Mouse (Mus musculus) left cerebral cortex, postnatal 36 days (tissue): Measurements from ENCODE around the gene Chaf1a. TPM values are rescaled to one million over a fixed set of nuclear protein-coding genes. Genes with fewer than 3 reads are reported as not detected.

ENCODE experiments used
- DNase-seq, 2 experiments: peaks; one replicate each; pipeline ENCODE4 v3.0.0; 2021 to 2022; ENCODE audit warnings: low spot score in 2 of 2, mixed read lengths in 1 of 2
- intact Hi-C: fragments of 180-260 bp; cut with DNase I; formaldehyde crosslinking; loops from one replicate; pipeline ENCODE4 v1.15.1; 2025
- total RNA-seq, 2 experiments: library from RNA; stranded (reverse); gene quantifications; 2 replicates each; pipeline ENCODE4 v1.2.3; 2021

Chaf1a gene
- total RNA-seq, 2 experiments from 2014 or later, result 2.2 to 2.7 TPM

- DNase-seq, result peak; percentile 75 to 77
- intact Hi-C loops, result no loop called here
These were observed 68.2 kb downstream of the Chaf1a start for GRCm38 (mm10) chr17:56108334-56109044.

GRCm38 (mm10) chr17:56109219-56110051, 69.2 kb downstream of the Chaf1a start, which contains the start of gene Plin4:
Plin4 (minus strand) TSS chr17:56109803.
- DNase-seq, result no peak
- intact Hi-C loops, result no loop called here

- intact Hi-C loops, result no loop called here
- DNase-seq, result no peak
These were observed 70.3 kb downstream of the Chaf1a start for GRCm38 (mm10) chr17:56110571-56110970.

- intact Hi-C loops, result no loop called here
- DNase-seq, result no peak
These were observed 70.8 kb downstream of the Chaf1a start for GRCm38 (mm10) chr17:56111021-56111420.

- intact Hi-C loops, result no loop called here
- peak; percentile 44 to 62 for DNase-seq
These were observed 71.6 kb downstream of the Chaf1a start for GRCm38 (mm10) chr17:56111864-56112263.

- intact Hi-C loops, result no loop called here
- DNase-seq, result no peak
These were observed 72.5 kb downstream of the Chaf1a start for GRCm38 (mm10) chr17:56112743-56113142.

GRCm38 (mm10) chr17:56116193-56116592, 76.0 kb downstream of the Chaf1a start:
- intact Hi-C loops, result no loop called here
- no peak for DNase-seq

- intact Hi-C loops, result no loop called here
- DNase-seq, result peak in 1 of 2 experiments; percentile 45
These were observed 77.0 kb downstream of the Chaf1a start, which contains the start of gene Plin5 for GRCm38 (mm10) chr17:56117251-56117710. Plin5 (minus strand) TSS chr17:56117596.

- DNase-seq, result no peak
- intact Hi-C loops, result no loop called here
These were observed 79.2 kb downstream of the Chaf1a start for GRCm38 (mm10) chr17:56119431-56119830.

GRCm38 (mm10) chr17:56119981-56120880, 80.0 kb downstream of the Chaf1a start:
- no peak for DNase-seq
- intact Hi-C loops, result loop anchor here (5.0 kb wide), 1 partner anchor 37 kb away; no protein-coding TSS in a partner anchor

- no peak for DNase-seq
- intact Hi-C loops, result loop anchor here (5.0 kb wide), 1 partner anchor 35 kb away; no protein-coding TSS in a partner anchor
These were observed 81.6 kb downstream of the Chaf1a start, which contains the start of gene Lrg1 for GRCm38 (mm10) chr17:56121826-56122225. Lrg1 (minus strand) TSS chr17:56122001.

Other genes with a start within 250 kb of the Chaf1a start
- gene Zfp119a, start 161.5 kb upstream of the Chaf1a start, total RNA-seq, result 1 to 10 TPM; 6.4 to 6.8 TPM
- 1 to 10 TPM; 6.5 to 7.7 TPM for gene Zfp959, start 148.3 kb upstream of the Chaf1a start, total RNA-seq
- 1 to 10 TPM; 3.5 to 3.8 TPM for gene Zfp119b, start 90.9 kb upstream of the Chaf1a start, total RNA-seq
- 1 to 10 TPM; 1.9 to 2.0 TPM for gene Ebi3, start 87.8 kb upstream of the Chaf1a start, total RNA-seq
- 10 to 100 TPM; 14.1 to 15.8 TPM for gene Yju2, start 81.3 kb upstream of the Chaf1a start, total RNA-seq
- gene Shd, start 70.0 kb upstream of the Chaf1a start, total RNA-seq, result 10 to 100 TPM; 34.0 to 42.4 TPM
- 10 to 100 TPM; 75.0 to 97.4 TPM for gene Fsd1, start 53.9 kb upstream of the Chaf1a start, total RNA-seq
- 1 to 10 TPM; 2.3 to 3.1 TPM for gene Stap2, start 34.9 kb upstream of the Chaf1a start, total RNA-seq
- 100 to 1,000 TPM in 1 of 2 experiments, 10 to 100 TPM in 1; 92.7 to 105 TPM for gene Mpnd, start 34.7 kb upstream of the Chaf1a start, total RNA-seq
- gene Sh3gl1, start 3.8 kb upstream of the Chaf1a start, total RNA-seq, result 10 to 100 TPM; 39.3 to 45.1 TPM
- 10 to 100 TPM; 87.9 to 94.9 TPM for gene Ubxn6, start 34.6 kb downstream of the Chaf1a start, total RNA-seq
- 100 to 1,000 TPM in 1 of 2 experiments, 10 to 100 TPM in 1; 95.2 to 109 TPM for gene Hdgfl2, start 39.2 kb downstream of the Chaf1a start, total RNA-seq
- 1 to 10 TPM; 2.9 to 6.4 TPM for gene Plin4, start 69.4 kb downstream of the Chaf1a start, total RNA-seq
- under 1 TPM; 0.59 to 0.99 TPM for gene Plin5, start 77.2 kb downstream of the Chaf1a start, total RNA-seq
- 1 to 10 TPM; 4.2 to 5.4 TPM for gene Lrg1, start 81.6 kb downstream of the Chaf1a start, total RNA-seq
- gene Sema6b, start 99.9 kb downstream of the Chaf1a start, total RNA-seq, result 100 to 1,000 TPM; 131 to 144 TPM
- gene Tnfaip8l1, start 122.0 kb downstream of the Chaf1a start, total RNA-seq, result 1 to 10 TPM; 7.9 to 8.5 TPM
- 10 to 100 TPM; 39.7 to 43.9 TPM for gene Mydgf, start 143.5 kb downstream of the Chaf1a start, total RNA-seq
- 10 to 100 TPM; 68.7 to 72.1 TPM for gene Dpp9, start 178.5 kb downstream of the Chaf1a start, total RNA-seq
- 10 to 100 TPM; 33.0 to 35.4 TPM for gene Fem1a, start 216.4 kb downstream of the Chaf1a start, total RNA-seq
- 1 to 10 TPM; 4.9 to 5.3 TPM for gene Ticam1, start 236.3 kb downstream of the Chaf1a start, total RNA-seq